Mouse (Mus musculus) thymus, adult 2 months (tissue): ENCODE results near the gene Rc3h2. TPM values are rescaled to one million over a fixed set of nuclear protein-coding genes. Genes with fewer than 3 reads are reported as not detected.

Experiments used
- DNase-seq: peaks from one replicate; pipeline ENCODE4 v3.0.0; 2021
- H3K27ac ChIP-seq: fragments of 200-500 bp; 2 replicates; pipeline ENCODE4 v1.5.1; 2012; ENCODE audit warnings: low read length, control low read depth; ENCODE audit not compliant: control insufficient read depth, insufficient read depth
- H3K27me3 ChIP-seq: fragments of 200-500 bp; 2 replicates; pipeline ENCODE4 v1.6.1; 2012; ENCODE audit warnings: mild to moderate bottlenecking, low read length, moderate library complexity, mixed read lengths; ENCODE audit not compliant: control insufficient read depth, insufficient read depth
- H3K36me3 ChIP-seq: fragments of 200-500 bp; 2 replicates; pipeline ENCODE4 v1.6.1; 2012; ENCODE audit warnings: mild to moderate bottlenecking, low read length, moderate library complexity; ENCODE audit not compliant: control insufficient read depth, insufficient read depth
- H3K4me1 ChIP-seq: fragments of 200-500 bp; replicated peaks from 2 replicates; pipeline ENCODE4 v1.6.1; 2012; ENCODE audit warnings: low read length; ENCODE audit not compliant: control insufficient read depth, insufficient read depth
- H3K4me3 ChIP-seq: fragments of 200-500 bp; 2 replicates; pipeline ENCODE4 v1.5.1; 2012; ENCODE audit warnings: mild to moderate bottlenecking, low read length, control low read depth, moderate library complexity; ENCODE audit not compliant: control insufficient read depth, insufficient read depth
- CTCF ChIP-seq: fragments of 200-500 bp; IDR thresholded peaks from 2 replicates; pipeline ENCODE4 v1.5.1; 2012; ENCODE audit warnings: mild to moderate bottlenecking, control low read depth, low read length, moderate library complexity, borderline replicate concordance; ENCODE audit not compliant: control insufficient read depth, poor library complexity, insufficient read depth; ENCODE audit errors: extremely low read depth
- POLR2A ChIP-seq: fragments of 200-500 bp; IDR thresholded peaks from 2 replicates; pipeline ENCODE4 v1.6.1; 2012; ENCODE audit warnings: mild to moderate bottlenecking, low read length, control low read depth, moderate library complexity; ENCODE audit not compliant: control insufficient read depth, poor library complexity, insufficient read depth; ENCODE audit errors: extremely low read depth
- WGBS: fragments of 180-500 bp; shearing (Covaris S2); methylation state at CpG from one replicate; pipeline ENCODE4 v1.1.7; 2018; 5-methylcytosine and 5-hydroxymethylcytosine counted together
- polyA plus RNA-seq: library from polyadenylated mRNA; depleted of rRNA; stranded (reverse); fragments of >200 nt; gene quantifications from 2 replicates; pipeline ENCODE4 v1.2.3, GENCODE M21; 2012; rRNA removed

The Rc3h2 gene
- polyA plus RNA-seq, result 13.8 and 14.8 TPM in 2 replicates

GRCm38 (mm10) chr2:37422306-37423304 lies at the start of gene Rc3h2:
Gene Rc3h2 (minus strand): TSS chr2:37422903.
- TF ChIP-seq POLR2A (peak; percentile 95; the same call in 1 of the 2 replicates), CTCF (0 out of 2 replicates have a peak, but pooled peaks have one; percentile 35)
- Histone ChIP-seq H3K36me3 (no peaks in the 10 kb centered on the region), H3K4me1 (no peaks in the 10 kb centered on the region; the same call in 1 of the 2 replicates), H3K27me3 (no peaks in the 10 kb centered on the region), H3K27ac (peak within 1 kb of the TSS; percentile 61), H3K4me3 (peak within 1 kb of the TSS; percentile 91)
- peak; percentile 93 for DNase-seq
- under 1% methylated on average over 75 of the region's 75 CpGs for WGBS

DNA sequence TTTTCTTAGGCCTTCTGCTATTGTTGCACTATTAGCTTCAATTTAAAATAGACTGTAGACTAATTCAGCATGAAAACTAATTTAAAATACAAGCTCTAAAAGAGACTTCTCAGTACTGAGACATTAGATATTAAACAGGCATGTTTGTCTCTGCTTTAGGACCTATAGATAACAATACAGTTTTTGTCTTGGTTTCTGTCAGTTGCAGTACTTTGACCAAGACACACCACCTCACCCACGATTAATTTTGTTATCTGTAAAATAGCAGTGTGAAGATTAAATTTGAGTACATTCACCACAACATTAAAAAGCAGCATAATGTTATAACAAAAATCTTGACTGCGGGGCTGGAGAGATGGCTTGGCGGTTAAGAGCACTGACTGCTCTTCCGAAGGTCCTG lies 43.6 kb upstream of the Rc3h2 start:
- Histone ChIP-seq H3K36me3 (peaks cover 4% of the 10 kb centered on the region; the same call in 1 of the 2 replicates), H3K27me3 (no peaks in the 10 kb centered on the region), H3K4me3 (no peak overlapping the region), H3K4me1 (no peaks in the 10 kb centered on the region), H3K27ac (no peak overlapping the region)
- DNase-seq, result no peak
- TF ChIP-seq CTCF, result no peak
- no peak for TF ChIP-seq POLR2A
- 97% methylated on average over 4 of the region's 4 CpGs for WGBS

DNA sequence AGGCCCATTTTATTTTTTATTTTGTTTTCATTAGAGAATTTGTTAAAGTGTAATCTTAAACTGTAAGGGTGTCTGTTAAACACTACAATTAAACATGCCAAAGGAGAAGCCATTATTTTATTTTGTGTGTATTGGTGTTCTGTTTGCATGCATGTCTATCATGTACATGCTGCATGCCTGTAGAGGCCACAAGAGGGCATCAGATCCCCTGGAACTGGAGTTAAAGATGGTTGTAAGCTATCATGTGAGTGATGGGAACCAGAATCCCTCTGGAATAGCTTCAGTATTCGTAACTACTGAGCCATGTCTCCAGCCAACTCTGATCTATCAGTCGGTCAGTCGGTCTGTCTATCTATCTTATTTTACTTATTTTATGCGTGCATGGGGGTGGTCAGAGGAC lies 38.0 kb upstream of the Rc3h2 start:
- DNase-seq, result no peak
- 97% methylated on average over 4 of the region's 4 CpGs for WGBS
- Histone ChIP-seq H3K27ac (no peak overlapping the region), H3K4me3 (no peak overlapping the region), H3K36me3 (no peaks in the 10 kb centered on the region), H3K4me1 (no peaks in the 10 kb centered on the region), H3K27me3 (no peaks in the 10 kb centered on the region)
- TF ChIP-seq POLR2A (no peak), CTCF (no peak)

DNA sequence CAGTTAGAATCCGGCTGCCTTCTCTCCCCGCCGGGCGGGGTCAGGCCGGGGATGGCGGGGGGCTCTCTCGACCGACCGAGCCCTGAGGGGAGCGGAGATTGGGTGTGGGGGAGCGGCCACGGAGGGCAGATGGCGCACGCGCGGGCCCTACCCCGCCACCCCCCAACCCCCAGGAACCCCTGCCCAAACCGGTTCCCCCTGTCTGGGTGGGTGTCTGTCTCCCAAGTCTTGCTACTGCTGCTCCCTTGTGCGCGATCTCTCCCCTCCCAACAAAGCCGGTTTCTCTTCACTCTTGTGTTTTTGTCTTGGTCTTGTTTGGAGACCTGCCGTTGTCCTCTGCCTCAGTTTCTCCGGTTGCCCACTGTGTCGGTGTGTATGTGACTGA lies 29.7 kb upstream of the Rc3h2 start:
- no peaks in the 10 kb centered on the region for H3K36me3 ChIP-seq
- H3K4me1 ChIP-seq, result peaks cover 9% of the 10 kb centered on the region
- DNase-seq, result no peak
- TF ChIP-seq POLR2A (no peak), CTCF (no peak)
- H3K4me3 ChIP-seq, result peak overlapping the region; percentile 94
- 2% methylated on average over 23 of the region's 24 CpGs for WGBS
- H3K27me3 ChIP-seq, result no peaks in the 10 kb centered on the region
- no peak overlapping the region for H3K27ac ChIP-seq

DNA sequence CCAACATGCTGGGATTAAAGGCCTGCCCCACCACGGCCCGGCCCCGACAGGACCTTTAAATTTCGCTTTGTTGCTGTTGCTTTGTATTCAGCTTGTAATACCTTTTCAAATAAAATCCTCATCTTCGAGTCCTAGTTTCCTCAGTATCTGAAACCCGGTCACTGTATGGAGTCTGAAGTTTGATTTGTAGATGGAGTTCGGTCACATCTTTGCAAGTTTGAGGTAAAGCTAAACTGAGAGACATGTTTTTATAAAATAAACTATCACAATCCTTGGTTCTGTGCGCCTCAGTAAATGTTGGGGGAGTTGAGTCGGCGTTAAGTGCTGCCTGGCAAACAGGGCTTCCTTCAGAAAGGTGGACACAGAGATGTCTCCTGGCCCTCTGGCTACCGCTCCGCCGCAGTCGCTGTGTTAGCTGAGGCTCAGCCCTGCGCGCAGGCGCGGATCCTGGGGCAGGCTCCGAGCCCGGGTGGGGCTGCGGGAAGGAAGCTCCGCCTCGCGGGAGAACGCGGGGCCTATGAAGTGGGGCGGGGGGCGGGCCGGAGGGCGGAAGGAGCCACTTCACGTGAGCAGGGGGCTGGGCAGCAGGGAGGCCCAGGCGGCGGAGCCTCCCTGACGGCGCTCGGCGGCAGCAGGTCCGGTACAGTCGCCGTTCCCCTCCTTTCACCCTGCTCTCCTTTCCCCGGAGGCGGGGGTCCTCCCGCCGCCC lies 29.1 kb upstream of the Rc3h2 start:
- Histone ChIP-seq H3K4me1 (peaks cover 9% of the 10 kb centered on the region), H3K36me3 (no peaks in the 10 kb centered on the region), H3K27me3 (no peaks in the 10 kb centered on the region), H3K27ac (0 out of 2 replicates have a peak overlapping the region, but pooled peaks have one; percentile 30), H3K4me3 (peak overlapping the region; percentile 94)
- TF ChIP-seq CTCF, result peak; percentile 36; the same call in 1 of the 2 replicates
- peak; percentile 75; the same call in 1 of the 2 replicates for TF ChIP-seq POLR2A
- DNase-seq, result peak; percentile 91
- WGBS, result 8% methylated on average over 43 of the region's 44 CpGs

- Histone ChIP-seq H3K27me3 (no peaks in the 10 kb centered on the region), H3K4me1 (0 out of 2 replicates have a peak, but pooled peaks cover 3% of the 10 kb centered on the region), H3K27ac (no peak within 1 kb of the TSS; the same call in 1 of the 2 replicates), H3K4me3 (peak within 1 kb of the TSS; percentile 80), H3K36me3 (no peaks in the 10 kb centered on the region)
- WGBS, result under 1% methylated on average over 51 of the region's 51 CpGs
- TF ChIP-seq CTCF (no peak), POLR2A (peak; percentile 35; the same call in 1 of the 2 replicates)
- peak; percentile 93 for DNase-seq
These were observed 20.2 kb upstream of the Rc3h2 start, which contains the start of the genes Zbtb26, Zbtb6 and Rabgap1 for GRCm38 (mm10) chr2:37442611-37443591. Gene Zbtb26 (minus strand): TSS chr2:37443135. Gene Zbtb6 (minus strand): TSS chr2:37443171. Gene Rabgap1 (plus strand): TSS chr2:37443279.
